Mouse (Mus musculus) central nervous system, embryonic 18 days (tissue): ENCODE results near the gene Tjp3. TPM values are rescaled to one million over a fixed set of nuclear protein-coding genes. Genes with fewer than 3 reads are reported as not detected.

Experiments used
- polyA plus RNA-seq: library from polyadenylated mRNA; depleted of rRNA; stranded (reverse); fragments of >200 nt; gene quantifications from 2 replicates; pipeline ENCODE4 v1.2.3, GENCODE M21; 2012; rRNA removed

The Tjp3 gene
- polyA plus RNA-seq = 4.7 and 5.7 TPM in 2 replicates

DNA sequence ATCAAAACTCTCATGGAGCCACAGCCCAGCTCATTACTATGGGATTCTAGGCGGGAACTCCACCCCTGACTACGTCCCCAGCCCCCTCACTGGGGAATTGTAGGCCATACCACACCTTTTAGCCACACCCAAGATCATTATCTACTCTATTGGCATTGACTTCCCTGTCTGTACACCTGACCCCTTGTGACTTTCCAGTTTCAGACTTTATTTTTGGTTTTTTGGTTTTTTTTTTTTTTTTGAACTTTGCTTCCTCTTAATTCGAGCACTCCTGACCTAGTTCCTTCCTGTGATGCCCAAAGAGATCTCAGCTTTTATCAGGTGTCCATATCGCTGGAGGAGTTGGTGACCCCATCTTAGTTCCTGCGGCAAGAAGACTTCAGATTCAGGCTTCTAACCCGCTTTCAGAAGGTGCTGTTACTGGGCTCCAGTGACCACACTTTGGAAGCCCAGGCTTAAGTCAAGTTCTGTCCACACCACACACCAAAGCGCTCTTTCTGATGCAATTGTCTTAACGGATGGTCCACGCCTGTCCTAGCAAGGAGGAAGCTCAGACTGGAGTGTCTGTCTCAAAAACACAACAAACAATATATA lies at the start of gene Tjp3:
TSS of gene Tjp3 (minus strand) at position 71 of the 594 bp plus-strand sequence.

DNA sequence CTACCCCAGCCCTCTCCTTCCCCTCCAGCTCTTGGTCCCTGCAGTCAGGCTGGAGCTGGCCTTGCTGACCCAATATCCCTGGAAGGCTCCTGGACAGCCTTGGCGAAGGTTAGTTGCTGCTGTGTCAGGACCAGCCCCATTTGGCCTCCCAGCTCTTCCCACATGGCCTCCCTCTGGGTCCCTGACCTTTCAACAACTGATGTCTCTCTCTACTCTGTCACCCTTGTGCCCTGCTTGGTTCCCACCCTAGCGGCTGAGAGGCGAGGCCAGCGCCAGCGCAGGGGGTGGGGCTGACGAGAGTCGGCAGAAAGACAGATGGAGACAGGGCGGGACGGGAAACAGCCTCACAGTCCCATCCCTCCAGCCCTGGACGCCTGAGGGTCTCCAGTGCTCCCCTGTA lies 37.0 kb upstream of the Tjp3 start, which contains the start of gene Tbxa2r:
TSS of gene Tbxa2r (plus strand) at position 346 of the 400 bp plus-strand sequence.

GRCm38 (mm10) chr10:81320550-81321347 lies 29.4 kb upstream of the Tjp3 start, which contains the start of gene Cactin:
Gene Cactin (plus strand): TSS chr10:81321103.

GRCm38 (mm10) chr10:81292554-81293333 lies 1.4 kb upstream of the Tjp3 start, which contains the start of gene Pip5k1c:
Gene Pip5k1c (plus strand): TSS chr10:81292963.

GRCm38 (mm10) chr10:81266211-81267105 lies 24.9 kb downstream of the Tjp3 start, which contains the start of the genes Mrpl54 and Apba3:
Gene Mrpl54 (minus strand): TSS chr10:81266934.
Gene Apba3 (plus strand): TSS chr10:81266960.

DNA sequence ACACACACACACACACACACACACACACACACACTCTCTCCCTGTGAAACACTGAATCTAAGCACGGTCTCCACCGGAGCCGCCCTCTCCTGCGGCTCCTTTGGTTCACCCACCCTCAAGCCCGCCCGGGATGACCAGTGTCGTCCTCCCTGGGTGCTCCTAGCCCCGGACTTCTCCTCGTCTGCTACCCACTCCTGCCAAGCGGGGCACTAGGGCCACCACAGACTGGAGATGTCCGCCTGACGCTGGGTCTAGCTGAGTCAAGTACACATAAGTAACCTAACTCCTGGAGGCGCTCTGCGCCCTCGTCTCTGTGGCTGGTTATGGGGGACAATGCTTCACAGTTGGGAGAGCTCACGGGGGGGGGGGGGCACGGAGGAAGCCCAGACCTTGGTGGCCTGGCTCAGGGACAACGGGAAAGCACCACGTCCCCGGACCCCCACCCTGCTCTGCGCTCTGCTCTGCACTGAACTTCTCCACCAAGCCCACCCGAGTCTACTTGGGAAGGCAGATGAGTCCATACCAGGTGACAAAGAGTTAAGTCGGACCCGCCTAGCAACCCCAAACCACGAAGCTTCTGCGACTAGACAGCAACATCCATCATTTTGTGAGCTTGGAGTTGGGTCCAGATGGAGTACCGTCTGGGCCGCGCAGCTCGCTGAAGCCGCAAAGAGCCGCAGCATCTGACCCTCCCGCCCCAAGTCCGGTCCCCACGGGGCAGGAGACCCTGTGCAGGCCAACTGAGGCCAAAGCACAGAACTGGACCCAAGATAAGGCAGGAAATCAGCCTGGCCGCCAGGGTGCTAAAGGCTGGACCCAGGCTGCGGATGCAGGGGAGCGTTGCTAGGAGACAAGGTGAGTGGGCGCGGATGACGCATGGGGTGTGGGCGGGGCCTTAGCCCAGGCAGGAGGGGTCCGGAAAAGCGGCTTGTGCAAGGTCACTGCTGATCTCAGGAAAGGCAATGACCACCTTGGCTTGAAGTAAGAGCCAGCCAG lies 38.7 kb downstream of the Tjp3 start, which contains the start of gene Matk:
TSS of gene Matk (plus strand) at position 512 of the 996 bp plus-strand sequence.

GRCm38 (mm10) chr10:81232580-81233225 lies 58.7 kb downstream of the Tjp3 start, which contains the start of gene Zfr2:
Gene Zfr2 (plus strand): TSS chr10:81233155.

DNA sequence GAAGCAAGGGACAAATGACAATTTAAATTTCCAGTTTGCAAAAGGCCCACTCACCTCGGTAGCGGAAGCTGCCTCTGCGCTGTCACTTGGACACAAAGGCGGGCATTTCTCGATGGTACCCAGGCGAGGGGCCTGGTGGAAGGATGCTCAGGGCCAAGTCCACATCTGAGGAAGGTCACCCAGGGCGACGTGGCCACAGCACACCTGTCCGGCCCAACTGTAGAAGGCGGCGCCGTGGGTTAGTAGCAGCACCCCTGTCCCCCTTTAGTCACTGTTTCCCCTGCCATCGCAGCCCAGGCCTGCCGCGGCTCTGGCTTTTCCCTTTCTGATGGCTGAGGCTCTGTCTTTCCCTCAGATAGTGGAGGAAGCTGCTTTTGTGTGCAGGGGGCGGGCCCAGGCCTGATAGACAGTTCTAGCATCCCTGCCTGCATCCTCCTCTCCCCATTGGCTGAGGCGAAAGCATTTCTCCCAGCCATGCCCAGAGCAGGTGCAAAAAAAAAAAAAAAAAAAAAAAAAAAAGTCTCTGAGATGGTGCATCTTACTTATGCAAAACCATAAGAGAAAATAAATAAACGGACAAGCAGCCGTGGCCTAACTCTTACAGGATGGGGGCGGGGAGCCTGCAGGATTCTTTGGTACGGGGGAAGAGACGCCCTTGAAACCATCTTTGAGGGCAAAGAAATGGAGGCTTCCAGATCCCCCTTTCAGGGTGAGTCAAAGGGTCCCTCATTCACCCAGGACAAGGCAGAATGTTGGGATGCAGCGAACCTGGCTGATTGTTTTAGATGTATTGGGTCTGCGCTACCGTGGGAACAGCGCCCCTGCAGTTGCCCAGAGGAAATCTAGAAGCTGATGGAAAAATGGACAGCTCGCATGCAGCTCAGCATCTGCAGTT lies 60.7 kb downstream of the Tjp3 start, which contains the start of gene Atcay:
TSS of gene Atcay (minus strand) at position 396 of the 895 bp plus-strand sequence.

Other genes starting within 250 kb of the Tjp3 start
- gene Sgta, start 231.4 kb downstream of the Tjp3 start, polyA plus RNA-seq = 265 and 268 TPM in 2 replicates
- 75.2 and 75.3 TPM in 2 replicates for gene Thop1, start 221.5 kb downstream of the Tjp3 start, polyA plus RNA-seq
- gene Creb3l3, start 192.7 kb downstream of the Tjp3 start, polyA plus RNA-seq = 0.40 and 0.48 TPM in 2 replicates
- 179 and 183 TPM in 2 replicates for gene Map2k2, start 185.7 kb downstream of the Tjp3 start, polyA plus RNA-seq
- 8.3 and 9.9 TPM in 2 replicates for gene Zbtb7a, start 156.4 kb downstream of the Tjp3 start, polyA plus RNA-seq
- 23.5 and 28.9 TPM in 2 replicates for gene Pias4, start 123.7 kb downstream of the Tjp3 start, polyA plus RNA-seq
- gene Eef2, start 115.0 kb downstream of the Tjp3 start, polyA plus RNA-seq = 1,300 and 1,423 TPM in 2 replicates
- gene Dapk3, start 108.6 kb downstream of the Tjp3 start, polyA plus RNA-seq = 67.6 and 77.1 TPM in 2 replicates
- not detected in 2 replicates for gene 4930442H23Rik, start 107.7 kb downstream of the Tjp3 start, polyA plus RNA-seq
- gene Nmrk2, start 89.5 kb downstream of the Tjp3 start, polyA plus RNA-seq = 0.16 and 0.17 TPM in 2 replicates
- 163 and 174 TPM in 2 replicates for gene Atcay, start 60.7 kb downstream of the Tjp3 start, polyA plus RNA-seq
- 67.6 and 70.9 TPM in 2 replicates for gene Zfr2, start 58.4 kb downstream of the Tjp3 start, polyA plus RNA-seq
- 160 and 167 TPM in 2 replicates for gene Matk, start 38.6 kb downstream of the Tjp3 start, polyA plus RNA-seq
- 61.6 and 82.0 TPM in 2 replicates for gene Mrpl54, start 24.6 kb downstream of the Tjp3 start, polyA plus RNA-seq
- 43.6 and 46.7 TPM in 2 replicates for gene Apba3, start 24.6 kb downstream of the Tjp3 start, polyA plus RNA-seq
- gene Pip5k1c, start 1.4 kb upstream of the Tjp3 start, polyA plus RNA-seq = 209 and 257 TPM in 2 replicates
- 31.3 and 32.6 TPM in 2 replicates for gene Cactin, start 29.5 kb upstream of the Tjp3 start, polyA plus RNA-seq
- gene Tbxa2r, start 37.1 kb upstream of the Tjp3 start, polyA plus RNA-seq = 2.9 and 3.2 TPM in 2 replicates
- 0.08 and 0.09 TPM in 2 replicates for gene Gipc3, start 51.7 kb upstream of the Tjp3 start, polyA plus RNA-seq
- 29.3 and 32.0 TPM in 2 replicates for gene Hmg20b, start 58.9 kb upstream of the Tjp3 start, polyA plus RNA-seq
- 17.9 and 18.2 TPM in 2 replicates for gene Mfsd12, start 65.9 kb upstream of the Tjp3 start, polyA plus RNA-seq
- 0.48 TPM in 1 of 2 replicates, not detected in the other for gene 4930404N11Rik, start 74.2 kb upstream of the Tjp3 start, polyA plus RNA-seq
- gene Fzr1, start 86.9 kb upstream of the Tjp3 start, polyA plus RNA-seq = 138 and 139 TPM in 2 replicates
- 66.2 and 66.7 TPM in 2 replicates for gene Dohh, start 92.8 kb upstream of the Tjp3 start, polyA plus RNA-seq
- 6.6 and 8.8 TPM in 2 replicates for gene Gm48551, start 92.9 kb upstream of the Tjp3 start, polyA plus RNA-seq
- 7.0 and 10.1 TPM in 2 replicates for gene Gm48552, start 97.4 kb upstream of the Tjp3 start, polyA plus RNA-seq
- 3.9 and 4.1 TPM in 2 replicates for gene Smim24, start 101.5 kb upstream of the Tjp3 start, polyA plus RNA-seq
- 8.6 and 8.9 TPM in 2 replicates for gene Nfic, start 164.1 kb upstream of the Tjp3 start, polyA plus RNA-seq
- 300 and 400 TPM in 2 replicates for gene Celf5, start 191.1 kb upstream of the Tjp3 start, polyA plus RNA-seq
- 141 and 144 TPM in 2 replicates for gene Ncln, start 204.8 kb upstream of the Tjp3 start, polyA plus RNA-seq
- gene S1pr4, start 208.6 kb upstream of the Tjp3 start, polyA plus RNA-seq = 0.23 and 0.24 TPM in 2 replicates
- gene Gna15, start 232.6 kb upstream of the Tjp3 start, polyA plus RNA-seq = 0.74 and 0.98 TPM in 2 replicates